Mouse (Mus musculus) midbrain, embryonic 10.5 days (tissue): ENCODE results near the gene Vmn2r84. TPM values are rescaled to one million over a fixed set of nuclear protein-coding genes. Genes with fewer than 3 reads are reported as not detected.
"Not testable (repeated sequence)": the region's sequence is repeated elsewhere in the genome, so short reads cannot be mapped to it uniquely, and the experiment has no call there.

Experiments used
- DNase-seq: peaks from one replicate; pipeline ENCODE4 v3.0.0-alpha.2; 2017; ENCODE audit warnings: low spot score
- H3K27ac ChIP-seq: fragments of 300-500 bp; sonication (generic); replicated peaks from 2 replicates; pipeline ENCODE4 v1.5.1; 2016; ENCODE audit warnings: mild to moderate bottlenecking
- H3K27me3 ChIP-seq: fragments of 300-500 bp; sonication (generic); 2 replicates; pipeline ENCODE4 v1.6.1; 2016; ENCODE audit warnings: low read depth, mild to moderate bottlenecking; ENCODE audit not compliant: poor library complexity, severe bottlenecking
- H3K36me3 ChIP-seq: fragments of 300-500 bp; sonication (generic); 2 replicates; pipeline ENCODE4 v1.6.1; 2016; ENCODE audit warnings: mild to moderate bottlenecking, moderate library complexity
- H3K4me1 ChIP-seq: fragments of 300-500 bp; sonication (generic); 2 replicates; pipeline ENCODE4 v1.6.1; 2016
- H3K4me3 ChIP-seq: fragments of 300-500 bp; sonication (generic); 2 replicates; pipeline ENCODE4 v1.5.1; 2016; ENCODE audit warnings: mild to moderate bottlenecking, moderate library complexity
- H3K9me3 ChIP-seq: fragments of 300-500 bp; sonication (generic); replicated peaks from 2 replicates; pipeline ENCODE4 v1.6.1; 2016; ENCODE audit warnings: mild to moderate bottlenecking
- WGBS: fragments of 180-500 bp; shearing (Covaris S2); methylation state at CpG from one replicate; pipeline ENCODE4 v1.1.7; 2016; 5-methylcytosine and 5-hydroxymethylcytosine counted together
- polyA plus RNA-seq: library from polyadenylated mRNA; unstranded; fragments of >200 nt; fragmentation: Nextera tagmentation; extraction: Ambion mirVana; gene quantifications from 2 replicates; pipeline ENCODE4 v1.2.1, GENCODE M21; 2016

The Vmn2r84 gene
- not detected in 2 replicates for polyA plus RNA-seq

DNA sequence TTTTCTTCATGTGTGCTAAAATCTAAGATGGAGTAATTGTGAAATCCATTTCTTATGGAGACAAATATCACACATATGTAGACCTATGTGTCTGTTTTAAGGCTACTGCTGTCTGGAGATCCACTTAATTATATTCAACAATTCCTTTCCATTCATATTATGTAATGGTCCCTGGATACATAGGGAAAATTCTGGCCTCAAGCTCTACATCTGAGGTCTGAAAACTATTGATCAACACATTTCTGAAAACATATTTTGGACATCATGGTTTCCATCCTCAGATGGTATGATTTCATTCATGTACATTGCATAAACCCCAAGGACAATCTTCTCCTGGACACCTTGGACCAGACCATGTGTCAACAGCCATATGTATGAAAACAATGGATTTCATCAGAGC is at the start of gene Vmn2r84:
Gene Vmn2r84 (minus strand): TSS at position 101 of the 400 bp plus-strand sequence.
- DNase-seq = no peak
- H3K4me1 ChIP-seq = no peaks in the 10 kb centered on the region
- no peak within 1 kb of the TSS for H3K4me3 ChIP-seq
- no peak within 1 kb of the TSS for H3K27ac ChIP-seq
- H3K27me3 ChIP-seq = no peaks in the 10 kb centered on the region
- no peaks in the 10 kb centered on the region for H3K36me3 ChIP-seq
- H3K9me3 ChIP-seq = no peaks in the 10 kb centered on the region

DNA sequence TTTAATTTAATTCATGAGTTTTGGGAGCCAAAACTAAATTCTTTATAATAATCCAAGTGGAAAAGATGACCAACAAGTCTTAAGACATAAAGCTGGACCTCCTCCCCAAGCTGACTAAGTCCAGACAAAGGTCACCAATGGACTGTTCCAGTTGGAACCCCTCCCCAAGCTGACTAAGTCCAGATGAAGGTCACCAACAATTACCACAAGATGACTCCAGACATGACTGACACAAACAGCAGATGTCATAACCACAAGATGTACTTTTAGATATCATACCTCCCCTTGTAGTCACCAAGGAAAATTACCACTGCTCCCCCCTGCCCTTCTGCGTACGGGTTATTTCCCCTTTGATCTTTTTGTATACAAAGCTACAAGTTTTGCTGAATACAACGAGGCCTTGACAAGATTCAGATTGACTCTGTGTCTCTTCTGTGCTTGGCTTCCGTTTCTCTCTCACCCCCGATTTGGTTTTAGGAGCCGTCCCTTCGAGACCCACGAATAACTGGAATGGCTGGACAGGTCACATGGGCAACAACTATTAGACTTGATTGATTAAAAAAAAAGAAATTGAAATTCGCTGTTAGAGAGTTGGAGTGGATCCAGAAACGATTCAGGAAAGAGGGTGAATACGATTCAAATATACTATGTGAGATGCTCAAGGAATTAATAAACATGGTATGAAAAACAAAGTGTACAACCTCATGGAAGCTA is 40.2 kb upstream of the Vmn2r84 start:
- not testable (repeated sequence) for H3K27me3 ChIP-seq, H3K4me1 ChIP-seq, H3K36me3 ChIP-seq, DNase-seq, H3K9me3 ChIP-seq, H3K4me3 ChIP-seq, H3K27ac ChIP-seq
- WGBS = 89% methylated on average over 11 of the region's 11 CpGs

DNA sequence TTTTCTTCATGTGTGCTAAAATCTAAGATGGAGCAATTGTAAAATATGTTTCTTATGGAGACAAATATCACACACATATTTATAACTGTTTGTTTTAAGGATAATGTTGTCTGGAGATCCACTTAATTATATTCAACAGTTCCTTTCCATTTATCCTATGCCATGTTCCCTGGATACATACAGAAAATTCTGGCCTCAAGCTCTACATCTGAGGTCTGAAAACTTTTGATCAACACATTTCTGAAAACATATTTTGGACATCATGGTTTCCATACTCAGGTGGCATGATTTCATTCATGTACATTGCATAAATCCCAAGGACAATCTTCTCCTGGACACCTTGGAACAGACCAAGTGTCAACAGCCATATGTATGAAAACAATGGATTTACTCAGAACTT is 35.5 kb upstream of the Vmn2r84 start, which contains the start of gene Vmn2r85:
Gene Vmn2r85 (minus strand): TSS at position 101 of the 400 bp plus-strand sequence.
- not testable (repeated sequence) for H3K4me1 ChIP-seq, H3K27me3 ChIP-seq, H3K27ac ChIP-seq, DNase-seq, H3K4me3 ChIP-seq, H3K36me3 ChIP-seq, H3K9me3 ChIP-seq

DNA sequence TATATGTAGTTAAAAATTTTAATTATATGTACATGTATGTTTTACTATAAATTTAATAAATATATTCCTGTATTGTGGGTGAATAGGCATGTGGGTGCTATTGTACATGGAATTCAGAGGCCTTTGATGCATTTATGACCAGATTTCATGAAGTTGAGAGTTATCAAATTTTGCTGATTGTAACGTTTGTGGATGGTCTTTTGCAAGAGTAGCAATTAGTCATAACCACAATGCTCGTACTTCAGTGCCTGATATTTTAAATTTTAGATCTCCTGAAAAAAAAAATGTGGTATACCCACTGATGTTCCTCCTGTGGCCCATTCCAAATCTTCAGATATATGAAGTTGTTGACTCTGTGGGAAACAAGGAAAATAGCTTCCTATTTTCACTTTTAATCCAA is 28.2 kb upstream of the Vmn2r84 start:
- H3K4me1 ChIP-seq, H3K4me3 ChIP-seq, H3K36me3 ChIP-seq, H3K9me3 ChIP-seq, DNase-seq, H3K27me3 ChIP-seq, H3K27ac ChIP-seq: not testable (repeated sequence)
- WGBS = 83% methylated on average over 2 of the region's 2 CpGs

DNA sequence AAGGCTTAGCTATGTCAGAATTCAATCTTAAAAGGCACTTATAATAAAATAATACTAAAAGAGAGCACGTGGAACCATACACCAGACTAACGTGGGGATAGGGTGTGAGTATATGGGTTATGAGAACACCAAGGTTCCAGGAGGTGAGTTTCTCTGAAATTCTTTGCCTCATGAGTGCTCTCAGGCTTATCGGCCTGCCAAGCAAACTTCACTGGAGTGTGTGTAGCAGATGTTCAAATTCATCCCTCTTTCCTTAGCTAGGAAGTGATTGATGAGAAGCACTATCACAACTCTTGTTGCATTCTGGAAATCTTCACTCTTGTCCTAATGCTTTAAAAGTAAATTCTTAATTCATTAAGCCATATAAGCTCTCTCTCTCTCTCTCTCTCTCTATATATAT is 26.3 kb upstream of the Vmn2r84 start:
- Histone ChIP-seq H3K27me3 (no peaks in the 10 kb centered on the region), H3K4me3 (no peak overlapping the region), H3K36me3 (no peaks in the 10 kb centered on the region), H3K9me3 (no peaks in the 10 kb centered on the region), H3K27ac (no peak overlapping the region), H3K4me1 (no peaks in the 10 kb centered on the region)
- no peak for DNase-seq
- 78% methylated on average over 3 of the region's 3 CpGs for WGBS

DNA sequence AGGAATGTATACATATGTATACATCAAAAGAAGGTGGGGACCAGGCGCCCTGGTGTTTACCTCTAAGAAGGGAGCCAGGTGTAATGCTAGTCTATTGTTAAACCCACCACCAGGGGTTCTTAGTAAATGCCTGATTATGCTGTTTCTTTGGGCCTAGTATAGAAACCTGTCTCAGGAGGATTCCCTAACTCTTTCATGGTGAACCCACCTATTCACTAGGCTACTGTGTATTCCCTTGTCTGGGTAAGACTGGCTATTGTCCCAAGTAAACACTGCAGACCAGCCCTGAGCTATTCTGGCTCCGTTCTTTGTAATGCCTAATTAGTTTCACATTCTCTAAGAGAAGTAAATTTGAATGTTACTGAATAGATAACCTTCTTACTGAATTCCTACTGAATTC is 25.8 kb upstream of the Vmn2r84 start:
- H3K4me3 ChIP-seq, H3K9me3 ChIP-seq, H3K4me1 ChIP-seq, DNase-seq, H3K36me3 ChIP-seq, H3K27ac ChIP-seq, H3K27me3 ChIP-seq: not testable (repeated sequence)
- 68% methylated on average over 2 of the region's 2 CpGs for WGBS

DNA sequence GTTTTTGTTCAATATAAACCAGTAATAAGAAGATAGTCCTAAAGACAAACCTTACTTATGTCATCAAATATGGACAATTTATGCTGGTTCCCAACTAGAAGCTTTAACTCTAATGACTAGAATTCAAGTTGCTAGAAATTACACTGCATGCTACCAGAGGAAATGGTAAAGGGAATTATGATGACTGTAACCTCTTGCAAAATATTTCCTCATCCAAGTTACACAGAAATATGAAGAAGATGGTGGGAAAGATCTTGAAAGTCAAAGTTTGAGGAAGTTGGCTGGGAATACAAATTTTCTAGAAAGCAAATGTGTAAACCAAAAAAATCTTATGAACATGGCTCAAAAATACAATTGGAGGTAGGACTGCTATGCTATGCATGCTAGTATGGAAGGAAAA is 22.2 kb upstream of the Vmn2r84 start:
- DNase-seq, H3K4me1 ChIP-seq, H3K36me3 ChIP-seq, H3K9me3 ChIP-seq, H3K4me3 ChIP-seq, H3K27ac ChIP-seq, H3K27me3 ChIP-seq: not testable (repeated sequence)

DNA sequence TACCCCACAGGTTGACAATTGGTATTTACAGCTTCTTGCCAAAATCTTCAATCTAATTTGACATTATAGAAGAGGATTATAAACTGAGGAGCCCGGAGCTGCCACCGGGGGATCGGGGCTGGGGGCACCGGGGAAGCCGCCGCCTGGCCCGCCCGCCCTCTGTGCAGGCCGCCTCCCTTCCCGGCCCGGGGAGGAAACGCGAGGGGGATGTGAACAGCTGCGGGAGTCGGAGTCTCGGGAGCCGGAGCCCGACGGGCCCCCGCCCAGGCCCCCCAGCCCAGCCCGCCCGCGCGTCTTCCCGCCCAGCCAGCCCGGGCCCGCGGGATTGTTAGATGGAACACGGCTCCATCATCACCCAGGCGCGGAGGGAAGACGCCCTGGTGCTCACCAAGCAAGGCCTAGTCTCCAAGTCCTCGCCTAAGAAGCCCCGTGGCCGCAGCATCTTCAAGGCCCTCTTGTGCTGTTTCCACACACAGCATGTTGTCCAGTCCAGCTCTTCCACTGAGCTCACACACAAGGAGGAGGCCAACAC is 18.1 kb upstream of the Vmn2r84 start:
- not testable (repeated sequence) for H3K36me3 ChIP-seq, H3K27me3 ChIP-seq, DNase-seq, H3K27ac ChIP-seq, H3K4me1 ChIP-seq, H3K4me3 ChIP-seq, H3K9me3 ChIP-seq
- WGBS = 70% methylated on average over 32 of the region's 35 CpGs

DNA sequence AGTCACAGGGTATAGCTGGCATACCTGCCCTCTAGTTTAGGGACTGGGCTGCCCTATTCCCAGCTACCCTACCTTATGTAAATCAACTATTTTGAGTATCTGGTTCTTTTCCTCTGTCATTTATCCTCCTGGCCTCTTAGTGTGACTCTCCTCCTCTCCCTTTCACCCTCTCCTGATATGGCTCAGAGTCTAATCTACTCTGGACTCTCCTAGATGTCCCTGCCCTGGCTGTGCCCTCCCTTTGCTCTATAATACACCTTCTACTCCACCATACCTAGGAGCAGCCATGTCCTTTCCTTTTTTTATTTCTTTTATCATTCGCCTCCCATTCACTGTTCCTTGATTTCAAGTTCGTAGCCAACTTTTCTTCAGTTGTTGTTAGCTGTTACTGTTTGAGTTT is 19.0 kb downstream of the Vmn2r84 start:
- no peak for DNase-seq
- no peak overlapping the region for H3K27ac ChIP-seq
- no peaks in the 10 kb centered on the region for H3K27me3 ChIP-seq
- H3K36me3 ChIP-seq = no peaks in the 10 kb centered on the region
- no peaks in the 10 kb centered on the region for H3K4me1 ChIP-seq
- WGBS = 89% methylated on average over 2 of the region's 2 CpGs
- no peaks in the 10 kb centered on the region for H3K9me3 ChIP-seq
- no peak overlapping the region for H3K4me3 ChIP-seq

DNA sequence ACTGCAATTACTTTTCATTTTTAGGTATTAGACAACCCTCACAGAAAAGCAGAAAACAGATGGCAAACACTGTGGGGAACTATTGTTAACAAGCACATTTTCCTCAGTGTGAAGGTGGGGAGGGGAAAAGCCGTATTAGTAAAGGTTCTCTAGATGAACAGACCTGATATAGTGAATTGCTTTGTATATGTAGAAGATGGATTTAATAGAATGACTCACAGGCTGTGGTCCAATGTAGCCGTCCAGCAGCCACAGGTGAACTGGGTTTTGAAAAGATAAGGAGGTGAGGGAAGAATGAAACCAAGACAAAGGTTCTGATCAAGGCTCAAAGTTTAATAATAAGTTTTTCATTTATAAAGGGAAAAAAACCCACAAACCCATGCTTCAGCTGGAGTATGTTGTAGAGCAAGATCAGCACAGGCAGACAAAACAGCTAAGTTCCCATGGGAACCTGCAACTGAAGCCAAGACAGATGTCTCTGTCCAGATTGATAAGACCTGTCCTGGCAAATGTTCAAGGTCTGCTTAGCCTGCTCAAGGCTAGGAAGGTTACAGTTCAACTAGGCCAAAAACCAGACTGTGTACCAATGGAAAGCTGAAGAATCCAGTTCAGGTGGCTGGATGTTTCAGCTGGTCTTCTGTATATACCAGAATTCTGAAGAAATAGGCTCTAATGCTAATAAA is 21.5 kb downstream of the Vmn2r84 start:
- Histone ChIP-seq H3K27me3 (no peaks in the 10 kb centered on the region), H3K36me3 (no peaks in the 10 kb centered on the region), H3K4me1 (no peaks in the 10 kb centered on the region), H3K27ac (no peak overlapping the region), H3K4me3 (no peak overlapping the region), H3K9me3 (no peaks in the 10 kb centered on the region)
- DNase-seq = no peak
- 88% methylated on average over 2 of the region's 2 CpGs for WGBS

DNA sequence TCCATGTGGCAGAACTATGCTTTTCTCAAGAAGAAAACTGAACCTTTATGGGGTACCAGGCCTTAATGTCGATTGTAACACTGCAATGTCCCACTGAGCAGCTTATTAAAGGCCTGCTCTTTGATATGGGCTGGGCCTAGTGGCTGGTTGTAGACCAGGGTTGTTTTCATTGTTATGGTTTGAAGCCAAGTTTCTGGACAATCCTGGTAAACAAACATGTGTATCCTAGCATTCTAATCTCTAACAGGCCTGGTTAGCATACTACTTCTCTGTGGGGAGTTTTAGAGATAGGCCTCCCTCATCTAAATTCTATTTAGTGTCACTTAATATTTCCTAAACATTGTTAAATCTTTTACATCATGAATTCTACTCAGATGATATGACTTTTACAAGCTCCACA is 22.5 kb downstream of the Vmn2r84 start:
- Histone ChIP-seq H3K36me3 (no peaks in the 10 kb centered on the region), H3K9me3 (no peaks in the 10 kb centered on the region), H3K27ac (no peak overlapping the region), H3K4me1 (no peaks in the 10 kb centered on the region), H3K4me3 (no peak overlapping the region), H3K27me3 (no peaks in the 10 kb centered on the region)
- 66% methylated on average over 1 of the region's 1 CpGs for WGBS
- DNase-seq = no peak

DNA sequence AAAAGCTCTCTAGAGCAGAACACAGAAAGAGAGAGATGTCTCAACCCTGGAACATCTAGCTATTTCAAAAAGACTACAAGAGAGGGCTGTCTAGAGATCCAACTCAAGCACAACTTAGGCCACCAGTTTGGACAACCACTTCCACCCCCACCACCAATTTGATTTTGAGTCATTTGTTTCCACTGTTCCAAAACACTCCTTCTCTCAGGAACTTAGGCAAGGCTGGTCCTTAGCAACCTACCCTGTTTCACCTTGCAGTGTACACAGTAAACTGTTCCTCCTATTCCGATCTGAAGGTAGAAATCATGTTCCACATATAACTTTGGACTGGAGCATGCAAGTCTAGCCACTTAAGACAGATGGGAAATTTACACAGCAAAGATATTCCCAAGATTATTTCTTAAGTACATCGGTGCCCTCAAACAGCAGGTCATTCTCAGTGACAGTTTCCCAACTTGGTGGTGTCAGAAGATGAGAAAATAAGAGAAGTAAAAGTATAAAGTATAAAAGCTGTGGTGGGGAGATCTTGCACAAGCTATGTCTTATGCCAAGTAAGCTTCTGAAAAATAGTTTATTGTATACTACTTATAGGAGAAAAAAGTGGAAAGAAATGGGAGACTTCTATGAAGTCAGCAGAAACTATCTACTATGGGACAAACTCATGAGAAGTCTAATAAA is 24.0 kb downstream of the Vmn2r84 start:
- WGBS = 94% methylated on average over 2 of the region's 2 CpGs
- Histone ChIP-seq H3K36me3 (no peaks in the 10 kb centered on the region), H3K27me3 (no peaks in the 10 kb centered on the region), H3K9me3 (no peaks in the 10 kb centered on the region), H3K4me3 (no peak overlapping the region), H3K4me1 (no peaks in the 10 kb centered on the region), H3K27ac (no peak overlapping the region)
- no peak for DNase-seq

DNA sequence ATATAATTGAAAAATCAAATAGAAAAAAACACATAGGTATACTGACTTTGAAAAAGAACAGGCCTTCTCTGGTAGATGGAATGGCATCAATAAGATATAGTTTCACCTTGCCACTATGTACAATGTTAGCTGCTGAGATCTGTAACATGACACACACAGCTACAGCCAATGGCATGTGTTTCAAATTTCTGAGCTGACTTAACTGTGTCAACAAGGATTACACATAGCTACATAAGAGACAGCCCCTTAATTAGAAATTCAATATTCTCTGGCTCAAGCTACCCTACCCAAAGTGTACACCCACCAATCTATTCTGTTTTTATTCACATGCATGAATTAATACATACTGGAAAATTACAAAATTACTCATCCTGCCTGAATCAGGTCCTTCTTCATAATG is 25.7 kb downstream of the Vmn2r84 start:
- H3K9me3 ChIP-seq = no peaks in the 10 kb centered on the region
- no peaks in the 10 kb centered on the region for H3K27me3 ChIP-seq
- H3K4me1 ChIP-seq = no peaks in the 10 kb centered on the region
- H3K36me3 ChIP-seq = no peaks in the 10 kb centered on the region
- no peak overlapping the region for H3K4me3 ChIP-seq
- DNase-seq = no peak
- no peak overlapping the region for H3K27ac ChIP-seq
